Mouse (Mus musculus) hindbrain, embryonic 16.5 days (tissue): Measurements from ENCODE around the gene Myh9. TPM values are rescaled to one million over a fixed set of nuclear protein-coding genes. Genes with fewer than 3 reads are reported as not detected.

Experiments
- ATAC-seq: fragments of 200-750 bp; cut with Nextera tagmentation; 2 replicates; pipeline ENCODE4 v1.8.0; 2017; ENCODE audit warnings: moderate TSS enrichment, moderate library complexity
- H3K27ac ChIP-seq: fragments of 300-500 bp; sonication (generic); 2 replicates; pipeline ENCODE4 v1.5.1; 2014; ENCODE audit warnings: low read depth, mild to moderate bottlenecking, control low read depth, low read length, moderate library complexity
- H3K27me3 ChIP-seq: fragments of 300-500 bp; sonication (generic); replicated peaks from 2 replicates; pipeline ENCODE4 v1.6.1; 2014; ENCODE audit warnings: low read length; ENCODE audit not compliant: control insufficient read depth, insufficient read depth
- H3K36me3 ChIP-seq: fragments of 300-500 bp; sonication (generic); 2 replicates; pipeline ENCODE4 v1.6.1; 2014; ENCODE audit warnings: mild to moderate bottlenecking, low read length, moderate library complexity, mixed read lengths; ENCODE audit not compliant: control insufficient read depth, insufficient read depth
- H3K4me1 ChIP-seq: fragments of 300-500 bp; sonication (generic); 2 replicates; pipeline ENCODE4 v1.6.1; 2014; ENCODE audit warnings: low read depth, low read length; ENCODE audit not compliant: control insufficient read depth, insufficient read depth
- H3K4me2 ChIP-seq: fragments of 300-500 bp; sonication (generic); 2 replicates; pipeline ENCODE4 v1.6.1; 2014; ENCODE audit warnings: mild to moderate bottlenecking, low read length, control low read depth, moderate library complexity
- H3K4me3 ChIP-seq: fragments of 300-500 bp; sonication (generic); 2 replicates; pipeline ENCODE4 v1.5.1; 2014; ENCODE audit warnings: mild to moderate bottlenecking, low read length, control low read depth, moderate library complexity
- H3K9ac ChIP-seq: fragments of 300-500 bp; sonication (generic); 2 replicates; pipeline ENCODE4 v1.6.1; 2014; ENCODE audit warnings: low read depth, mild to moderate bottlenecking, control low read depth, low read length, moderate library complexity
- H3K9me3 ChIP-seq: fragments of 300-500 bp; sonication (generic); 2 replicates; pipeline ENCODE4 v1.6.1; 2014; ENCODE audit warnings: mild to moderate bottlenecking, low read length, moderate library complexity; ENCODE audit not compliant: control insufficient read depth
- WGBS: fragments of 180-500 bp; shearing (Covaris S2); extraction: QIAGEN DNeasy Blood & Tissue Kit; methylation state at CpG from one replicate; pipeline ENCODE4 v1.1.7; 2014; 5-methylcytosine and 5-hydroxymethylcytosine counted together
- polyA plus RNA-seq: library from polyadenylated mRNA; unstranded; fragments of >200 nt; fragmentation: Nextera tagmentation; extraction: Ambion mirVana; gene quantifications from 2 replicates; pipeline ENCODE4 v1.2.1, GENCODE M21; 2015

Gene Myh9
- polyA plus RNA-seq, 1 experiment from 2014 or later = 8.4 TPM

- Histone ChIP-seq H3K9ac (no peak overlapping the region), H3K27ac (no peak overlapping the region), H3K4me1 (peaks cover 3% of the 10 kb centered on the region; the same call in 1 of the 2 replicates), H3K4me2 (no peak overlapping the region), H3K4me3 (no peak overlapping the region), H3K36me3 (no peaks in the 10 kb centered on the region), H3K9me3 (no peaks in the 10 kb centered on the region), H3K27me3 (no peaks in the 10 kb centered on the region)
- 45% methylated on average over 1 of the region's 1 CpGs for WGBS
- ATAC-seq = no peak
These were observed 18.2 kb upstream of the Myh9 start for GRCm38 (mm10) chr15:77860081-77860665.

- peak; percentile 93 for ATAC-seq
- Histone ChIP-seq H3K4me2 (peak overlapping the region; percentile 86), H3K4me3 (peak overlapping the region; percentile 52), H3K27ac (peak overlapping the region; percentile 60), H3K9me3 (no peaks in the 10 kb centered on the region), H3K9ac (peak overlapping the region; percentile 62), H3K4me1 (peaks cover 3% of the 10 kb centered on the region; the same call in 1 of the 2 replicates), H3K27me3 (no peaks in the 10 kb centered on the region), H3K36me3 (no peaks in the 10 kb centered on the region)
- WGBS = 2% methylated on average over 28 of the region's 28 CpGs
These were observed 15.7 kb upstream of the Myh9 start for GRCm38 (mm10) chr15:77857662-77858156.

GRCm38 (mm10) chr15:77856541-77856940 lies 14.6 kb upstream of the Myh9 start:
- Histone ChIP-seq H3K9ac (no peak overlapping the region), H3K27ac (no peak overlapping the region), H3K4me1 (peaks cover 3% of the 10 kb centered on the region; the same call in 1 of the 2 replicates), H3K4me2 (no peak overlapping the region), H3K4me3 (no peak overlapping the region), H3K36me3 (no peaks in the 10 kb centered on the region), H3K9me3 (no peaks in the 10 kb centered on the region), H3K27me3 (no peaks in the 10 kb centered on the region)
- no peak for ATAC-seq
- WGBS = 55% methylated on average over 5 of the region's 5 CpGs

- WGBS = 42% methylated on average over 8 of the region's 8 CpGs
- H3K4me3 ChIP-seq = no peak overlapping the region
- H3K4me1 ChIP-seq = peaks cover 3% of the 10 kb centered on the region; the same call in 1 of the 2 replicates
- H3K9me3 ChIP-seq = no peaks in the 10 kb centered on the region
- no peaks in the 10 kb centered on the region for H3K36me3 ChIP-seq
- no peaks in the 10 kb centered on the region for H3K27me3 ChIP-seq
- no peak overlapping the region for H3K4me2 ChIP-seq
- H3K9ac ChIP-seq = no peak overlapping the region
- H3K27ac ChIP-seq = no peak overlapping the region
- no peak for ATAC-seq
These were observed 13.3 kb upstream of the Myh9 start for GRCm38 (mm10) chr15:77855301-77855700.

- no peaks in the 10 kb centered on the region for H3K36me3 ChIP-seq
- no peak for ATAC-seq
- 89% methylated on average over 2 of the region's 2 CpGs for WGBS
These were observed 10.0 kb upstream of the Myh9 start for GRCm38 (mm10) chr15:77852001-77852400.

GRCm38 (mm10) chr15:77851136-77851535 lies 9.2 kb upstream of the Myh9 start:
- H3K4me1 ChIP-seq = no peaks in the 10 kb centered on the region
- WGBS = 45% methylated on average over 3 of the region's 3 CpGs
- no peak overlapping the region for H3K27ac ChIP-seq
- no peak overlapping the region for H3K9ac ChIP-seq
- H3K9me3 ChIP-seq = no peaks in the 10 kb centered on the region
- no peaks in the 10 kb centered on the region for H3K36me3 ChIP-seq
- H3K27me3 ChIP-seq = no peaks in the 10 kb centered on the region
- H3K4me2 ChIP-seq = no peak overlapping the region
- H3K4me3 ChIP-seq = no peak overlapping the region
- no peak for ATAC-seq

More at GRCm38 (mm10) chr15:77852001-77852400, 10.0 kb upstream of the Myh9 start:
- Histone ChIP-seq H3K9me3 (no peaks in the 10 kb centered on the region), H3K27me3 (no peaks in the 10 kb centered on the region), H3K27ac (no peak overlapping the region), H3K4me1 (no peaks in the 10 kb centered on the region), H3K4me2 (no peak overlapping the region), H3K4me3 (no peak overlapping the region), H3K9ac (no peak overlapping the region)

- no peak overlapping the region for H3K9ac ChIP-seq
- no peak for ATAC-seq
- no peaks in the 10 kb centered on the region for H3K4me1 ChIP-seq
- H3K9me3 ChIP-seq = no peaks in the 10 kb centered on the region
- no peak overlapping the region for H3K4me3 ChIP-seq
- H3K27ac ChIP-seq = no peak overlapping the region
- no peaks in the 10 kb centered on the region for H3K27me3 ChIP-seq
- WGBS = 80% methylated on average over 9 of the region's 9 CpGs
- H3K36me3 ChIP-seq = no peaks in the 10 kb centered on the region
- H3K4me2 ChIP-seq = no peak overlapping the region
These were observed 7.7 kb upstream of the Myh9 start for GRCm38 (mm10) chr15:77849572-77850229.

- no peak overlapping the region for H3K9ac ChIP-seq
- WGBS = 76% methylated on average over 5 of the region's 5 CpGs
- ATAC-seq = no peak
- H3K4me3 ChIP-seq = no peak overlapping the region
- no peak overlapping the region for H3K27ac ChIP-seq
- H3K4me2 ChIP-seq = no peak overlapping the region
- no peaks in the 10 kb centered on the region for H3K9me3 ChIP-seq
- no peaks in the 10 kb centered on the region for H3K36me3 ChIP-seq
- no peaks in the 10 kb centered on the region for H3K27me3 ChIP-seq
- no peaks in the 10 kb centered on the region for H3K4me1 ChIP-seq
These were observed 7.1 kb upstream of the Myh9 start for GRCm38 (mm10) chr15:77849039-77849436.

GRCm38 (mm10) chr15:77848415-77849038 lies 6.6 kb upstream of the Myh9 start:
- Histone ChIP-seq H3K4me1 (no peaks in the 10 kb centered on the region), H3K9me3 (no peaks in the 10 kb centered on the region), H3K4me3 (no peak overlapping the region), H3K4me2 (no peak overlapping the region), H3K36me3 (no peaks in the 10 kb centered on the region), H3K9ac (no peak overlapping the region), H3K27ac (no peak overlapping the region), H3K27me3 (no peaks in the 10 kb centered on the region)
- WGBS = 82% methylated on average over 16 of the region's 16 CpGs
- ATAC-seq = no peak
